Mouse (Mus musculus) stomach, embryonic 15.5 days (tissue): ENCODE data around the gene Ipo11. TPM values are rescaled to one million over a fixed set of nuclear protein-coding genes. Genes with fewer than 3 reads are reported as not detected.

Experiments
- ATAC-seq: fragments of 200-750 bp; cut with Nextera tagmentation; 2 replicates; pipeline ENCODE4 v1.8.0; 2017; ENCODE audit warnings: low read depth, moderate number of reproducible peaks, moderate TSS enrichment; ENCODE audit not compliant: insufficient read depth, low FRiP score
- H3K27ac ChIP-seq: fragments of 300-500 bp; sonication (generic); 2 replicates; pipeline ENCODE4 v1.5.1; 2015; ENCODE audit warnings: mild to moderate bottlenecking, inconsistent platforms
- H3K27me3 ChIP-seq: fragments of 300-500 bp; sonication (generic); replicated peaks from 2 replicates; pipeline ENCODE4 v1.6.1; 2015; ENCODE audit warnings: inconsistent platforms
- H3K36me3 ChIP-seq: fragments of 300-500 bp; sonication (generic); 2 replicates; pipeline ENCODE4 v1.6.1; 2015; ENCODE audit warnings: inconsistent platforms
- H3K4me1 ChIP-seq: fragments of 300-500 bp; sonication (generic); 2 replicates; pipeline ENCODE4 v1.6.1; 2015; ENCODE audit warnings: inconsistent platforms
- H3K4me2 ChIP-seq: fragments of 300-500 bp; sonication (generic); 2 replicates; pipeline ENCODE4 v1.6.1; 2015; ENCODE audit warnings: mild to moderate bottlenecking, inconsistent platforms
- H3K4me3 ChIP-seq: fragments of 300-500 bp; sonication (generic); replicated peaks from 2 replicates; pipeline ENCODE4 v1.5.1; 2015; ENCODE audit warnings: inconsistent platforms
- H3K9ac ChIP-seq: fragments of 300-500 bp; sonication (generic); 2 replicates; pipeline ENCODE4 v1.6.1; 2015; ENCODE audit warnings: inconsistent platforms
- H3K9me3 ChIP-seq: fragments of 300-500 bp; sonication (generic); 2 replicates; pipeline ENCODE4 v1.6.1; 2016; ENCODE audit warnings: inconsistent platforms
- WGBS: fragments of 180-500 bp; shearing (Covaris S2); methylation state at CpG from one replicate; pipeline ENCODE4 v1.1.7; 2015; 5-methylcytosine and 5-hydroxymethylcytosine counted together
- polyA plus RNA-seq: library from polyadenylated mRNA; unstranded; fragments of >200 nt; fragmentation: Nextera tagmentation; extraction: Ambion mirVana; gene quantifications from 2 replicates; pipeline ENCODE4 v1.2.1, GENCODE M21; 2015

The Ipo11 gene
- polyA plus RNA-seq, 1 experiment from 2014 or later: 43.2 TPM

GRCm38 (mm10) chr13:106835844-106836526 lies 100.8 kb downstream of the Ipo11 start:
- no peak overlapping the region for H3K9ac ChIP-seq
- no peaks in the 10 kb centered on the region for H3K27me3 ChIP-seq
- no peaks in the 10 kb centered on the region for H3K36me3 ChIP-seq
- no peak overlapping the region for H3K27ac ChIP-seq
- H3K9me3 ChIP-seq: no peaks in the 10 kb centered on the region
- ATAC-seq: no peak
- H3K4me3 ChIP-seq: no peak overlapping the region
- 43% methylated on average over 15 of the region's 15 CpGs for WGBS
- no peaks in the 10 kb centered on the region for H3K4me1 ChIP-seq
- no peak overlapping the region for H3K4me2 ChIP-seq

- Histone ChIP-seq H3K36me3 (no peaks in the 10 kb centered on the region), H3K4me1 (peaks cover 5% of the 10 kb centered on the region; the same call in 1 of the 2 replicates), H3K4me3 (no peak overlapping the region), H3K4me2 (no peak overlapping the region), H3K9me3 (no peaks in the 10 kb centered on the region), H3K27ac (no peak overlapping the region), H3K9ac (no peak overlapping the region), H3K27me3 (no peaks in the 10 kb centered on the region)
- WGBS: 20% methylated on average over 6 of the region's 6 CpGs
- no peak for ATAC-seq
Measured at GRCm38 (mm10) chr13:106830029-106830428, 106.7 kb downstream of the Ipo11 start.

- H3K9ac ChIP-seq: no peak overlapping the region
- H3K27ac ChIP-seq: no peak overlapping the region
- no peak overlapping the region for H3K4me3 ChIP-seq
- H3K9me3 ChIP-seq: no peaks in the 10 kb centered on the region
- no peak overlapping the region for H3K4me2 ChIP-seq
- WGBS: 64% methylated on average over 12 of the region's 12 CpGs
- no peaks in the 10 kb centered on the region for H3K27me3 ChIP-seq
- ATAC-seq: no peak
- peaks cover 5% of the 10 kb centered on the region; the same call in 1 of the 2 replicates for H3K4me1 ChIP-seq
- no peaks in the 10 kb centered on the region for H3K36me3 ChIP-seq
Measured at GRCm38 (mm10) chr13:106829327-106829997, 107.3 kb downstream of the Ipo11 start.

GRCm38 (mm10) chr13:106825618-106826017 lies 111.1 kb downstream of the Ipo11 start:
- Histone ChIP-seq H3K36me3 (no peaks in the 10 kb centered on the region), H3K27ac (no peak overlapping the region), H3K4me3 (no peak overlapping the region), H3K27me3 (no peaks in the 10 kb centered on the region), H3K4me2 (no peak overlapping the region), H3K4me1 (peaks cover 5% of the 10 kb centered on the region; the same call in 1 of the 2 replicates), H3K9ac (no peak overlapping the region), H3K9me3 (no peaks in the 10 kb centered on the region)
- 78% methylated on average over 5 of the region's 5 CpGs for WGBS
- ATAC-seq: no peak

GRCm38 (mm10) chr13:106823875-106824191 lies 112.9 kb downstream of the Ipo11 start:
- no peak for ATAC-seq
- Histone ChIP-seq H3K36me3 (no peaks in the 10 kb centered on the region), H3K9me3 (no peaks in the 10 kb centered on the region), H3K9ac (no peak overlapping the region), H3K4me1 (no peaks in the 10 kb centered on the region), H3K4me3 (no peak overlapping the region), H3K27me3 (no peaks in the 10 kb centered on the region), H3K4me2 (no peak overlapping the region), H3K27ac (no peak overlapping the region)
- WGBS: 95% methylated on average over 2 of the region's 2 CpGs

- Histone ChIP-seq H3K4me2 (no peak overlapping the region), H3K9ac (no peak overlapping the region), H3K27ac (no peak overlapping the region), H3K4me3 (no peak overlapping the region), H3K4me1 (no peaks in the 10 kb centered on the region), H3K9me3 (no peaks in the 10 kb centered on the region), H3K36me3 (no peaks in the 10 kb centered on the region), H3K27me3 (no peaks in the 10 kb centered on the region)
- whole genome bisulfite sequencing: 91% methylated on average over 12 of the region's 12 CpGs
- ATAC-seq: no peak
Measured at GRCm38 (mm10) chr13:106823121-106823874, 113.5 kb downstream of the Ipo11 start.

GRCm38 (mm10) chr13:106820149-106820548 lies 116.6 kb downstream of the Ipo11 start:
- Histone ChIP-seq H3K4me1 (no peaks in the 10 kb centered on the region), H3K9me3 (no peaks in the 10 kb centered on the region), H3K27me3 (no peaks in the 10 kb centered on the region), H3K4me2 (no peak overlapping the region), H3K36me3 (no peaks in the 10 kb centered on the region), H3K27ac (no peak overlapping the region), H3K9ac (no peak overlapping the region), H3K4me3 (no peak overlapping the region)
- 83% methylated on average over 2 of the region's 2 CpGs for WGBS
- ATAC-seq: no peak

GRCm38 (mm10) chr13:106819749-106820148 lies 117.0 kb downstream of the Ipo11 start:
- H3K9ac ChIP-seq: no peak overlapping the region
- H3K9me3 ChIP-seq: no peaks in the 10 kb centered on the region
- no peaks in the 10 kb centered on the region for H3K27me3 ChIP-seq
- WGBS: 83% methylated on average over 4 of the region's 4 CpGs
- H3K4me2 ChIP-seq: no peak overlapping the region
- no peaks in the 10 kb centered on the region for H3K36me3 ChIP-seq
- ATAC-seq: no peak
- no peaks in the 10 kb centered on the region for H3K4me1 ChIP-seq
- H3K4me3 ChIP-seq: no peak overlapping the region
- no peak overlapping the region for H3K27ac ChIP-seq

GRCm38 (mm10) chr13:106817066-106817465 lies 119.7 kb downstream of the Ipo11 start:
- Histone ChIP-seq H3K4me2 (no peak overlapping the region), H3K36me3 (no peaks in the 10 kb centered on the region), H3K9me3 (no peaks in the 10 kb centered on the region), H3K4me1 (no peaks in the 10 kb centered on the region), H3K9ac (no peak overlapping the region), H3K4me3 (no peak overlapping the region), H3K27me3 (no peaks in the 10 kb centered on the region), H3K27ac (no peak overlapping the region)
- WGBS: 93% methylated on average over 5 of the region's 5 CpGs
- ATAC-seq: no peak

- ATAC-seq: no peak
- H3K4me1 ChIP-seq: no peaks in the 10 kb centered on the region
- H3K36me3 ChIP-seq: no peaks in the 10 kb centered on the region
- no peak overlapping the region for H3K4me3 ChIP-seq
- H3K4me2 ChIP-seq: no peak overlapping the region
- H3K27ac ChIP-seq: peak overlapping the region; percentile 14; the same call in 1 of the 2 replicates
- 82% methylated on average over 4 of the region's 4 CpGs for WGBS
- no peak overlapping the region for H3K9ac ChIP-seq
- H3K9me3 ChIP-seq: no peaks in the 10 kb centered on the region
- H3K27me3 ChIP-seq: no peaks in the 10 kb centered on the region
Measured at GRCm38 (mm10) chr13:106813519-106813918, 123.2 kb downstream of the Ipo11 start.

GRCm38 (mm10) chr13:106813087-106813486 lies 123.7 kb downstream of the Ipo11 start:
- H3K9me3 ChIP-seq: no peaks in the 10 kb centered on the region
- WGBS: 84% methylated on average over 9 of the region's 9 CpGs
- no peak overlapping the region for H3K4me2 ChIP-seq
- no peak overlapping the region for H3K27ac ChIP-seq
- no peak for ATAC-seq
- no peaks in the 10 kb centered on the region for H3K27me3 ChIP-seq
- no peaks in the 10 kb centered on the region for H3K4me1 ChIP-seq
- no peak overlapping the region for H3K4me3 ChIP-seq
- H3K9ac ChIP-seq: no peak overlapping the region
- no peaks in the 10 kb centered on the region for H3K36me3 ChIP-seq

- H3K9me3 ChIP-seq: no peaks in the 10 kb centered on the region
- H3K27ac ChIP-seq: no peak overlapping the region
- WGBS: 94% methylated on average over 7 of the region's 7 CpGs
- H3K4me3 ChIP-seq: no peak overlapping the region
- no peaks in the 10 kb centered on the region for H3K27me3 ChIP-seq
- no peaks in the 10 kb centered on the region for H3K36me3 ChIP-seq
- H3K4me2 ChIP-seq: no peak overlapping the region
- H3K4me1 ChIP-seq: no peaks in the 10 kb centered on the region
- no peak for ATAC-seq
- no peak overlapping the region for H3K9ac ChIP-seq
Measured at GRCm38 (mm10) chr13:106810156-106810555, 126.6 kb downstream of the Ipo11 start.
